Mouse (Mus musculus): Measurements from ENCODE around the gene Muc4. TPM values are rescaled to one million over a fixed set of nuclear protein-coding genes. Genes with fewer than 3 reads are reported as not detected.

Gene Muc4
- polyA plus RNA-seq, 1 experiment from 2014 or later = not detected

DNA sequence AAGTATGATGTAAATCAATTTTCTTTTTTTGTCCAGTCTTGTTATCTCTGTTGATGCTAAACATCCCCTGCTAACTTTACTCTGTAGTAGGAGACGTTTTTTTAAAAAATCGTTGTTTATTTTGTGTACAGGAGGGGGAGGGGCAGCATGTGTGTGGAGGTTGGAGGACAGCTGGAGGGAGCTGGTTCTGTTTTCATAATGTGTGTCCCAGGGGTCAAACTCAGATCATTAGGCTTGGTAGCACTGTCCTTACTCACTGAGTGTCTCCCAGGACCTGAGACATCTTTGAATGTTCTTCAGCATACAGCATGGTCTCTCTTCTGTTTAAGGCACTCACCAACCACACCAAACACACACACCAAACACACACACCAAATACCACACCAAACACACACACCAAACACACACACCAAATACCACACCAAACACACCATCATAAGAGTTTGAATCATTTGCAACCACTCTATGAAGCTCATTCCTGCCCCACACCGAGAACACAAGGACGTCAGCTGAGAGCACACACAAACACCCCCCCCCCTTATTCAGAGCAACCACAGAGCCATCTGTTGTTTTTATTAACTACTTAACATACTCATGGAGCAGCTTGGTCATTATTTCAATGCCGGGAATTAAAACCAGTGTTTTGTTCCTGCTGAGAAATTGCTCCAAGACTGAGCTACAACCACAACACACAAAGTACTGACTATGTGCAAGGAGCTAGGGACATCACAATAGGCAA is 47.8 kb downstream of the Muc4 start:
- Histone ChIP-seq H3K36me3 (no peaks in the 10 kb centered on the region), H3K9me3 (0 out of 2 replicates have a peak, but pooled peaks cover 3% of the 10 kb centered on the region), H3K4me2 (no peak overlapping the region), H3K4me1 (replicated peaks) (peaks cover 22% of the 10 kb centered on the region), H3K27me3 (no peaks in the 10 kb centered on the region), H3K27ac (0 out of 2 replicates have a peak overlapping the region, but pooled peaks have one; percentile 35), H3K4me3 (no peak overlapping the region), H3K9ac (no peak overlapping the region)
- 41% methylated on average over 5 of the region's 5 CpGs for WGBS
- ATAC-seq (ENCODE audit: low FRiP score) = no peak

DNA sequence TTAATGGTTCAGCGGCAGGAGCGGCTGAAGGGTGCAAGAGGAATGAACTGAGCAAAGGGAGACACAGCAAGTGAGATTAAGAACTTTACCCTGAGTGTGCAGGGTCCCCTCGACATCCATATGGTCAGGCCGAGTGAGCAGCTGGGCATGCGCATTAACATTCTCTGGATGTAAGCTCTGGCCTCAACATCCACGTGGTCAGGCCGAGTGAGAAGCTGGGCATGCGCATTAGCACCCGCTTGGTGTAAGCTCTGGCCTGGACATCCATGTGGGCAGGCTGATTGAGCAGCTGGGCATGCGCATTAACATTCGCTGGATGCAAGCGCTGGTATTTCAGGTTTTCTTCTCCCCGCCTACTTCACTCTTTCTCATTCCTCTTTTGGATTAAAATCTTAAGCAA is 49.2 kb downstream of the Muc4 start:
- Histone ChIP-seq H3K4me1 (replicated peaks) (peaks cover 16% of the 10 kb centered on the region), H3K4me2 (no peak overlapping the region), H3K9me3 (0 out of 2 replicates have a peak, but pooled peaks cover 7% of the 10 kb centered on the region), H3K27ac (no peak overlapping the region), H3K9ac (no peak overlapping the region), H3K36me3 (no peaks in the 10 kb centered on the region), H3K27me3 (no peaks in the 10 kb centered on the region), H3K4me3 (no peak overlapping the region)
- 0 out of 2 replicates have a peak, but pooled peaks have one; percentile 36 for ATAC-seq (ENCODE audit: low FRiP score)
- WGBS = 63% methylated on average over 13 of the region's 13 CpGs

GRCm38 (mm10) chr16:32790056-32790455 is 54.4 kb downstream of the Muc4 start:
- H3K4me3 ChIP-seq = no peak overlapping the region
- H3K27ac ChIP-seq = no peak overlapping the region

GRCm38 (mm10) chr16:32795177-32795576 is 59.5 kb downstream of the Muc4 start:
- Histone ChIP-seq H3K4me3 (no peak overlapping the region), H3K36me3 (no peaks in the 10 kb centered on the region), H3K4me2 (no peak overlapping the region), H3K9ac (no peak overlapping the region), H3K9me3 (no peaks in the 10 kb centered on the region), H3K4me1 (replicated peaks) (peaks cover 8% of the 10 kb centered on the region; the same call in 1 of the 2 replicates), H3K27me3 (no peaks in the 10 kb centered on the region), H3K27ac (no peak overlapping the region)
- WGBS = 88% methylated on average over 1 of the region's 1 CpGs
- ATAC-seq (ENCODE audit: low FRiP score) = no peak

More at GRCm38 (mm10) chr16:32790056-32790455, 54.4 kb downstream of the Muc4 start:
- Histone ChIP-seq H3K4me2 (no peak overlapping the region), H3K27me3 (no peaks in the 10 kb centered on the region), H3K9me3 (0 out of 2 replicates have a peak, but pooled peaks cover 7% of the 10 kb centered on the region), H3K9ac (no peak overlapping the region), H3K4me1 (replicated peaks) (0 out of 2 replicates have a peak, but pooled peaks cover 2% of the 10 kb centered on the region), H3K36me3 (no peaks in the 10 kb centered on the region)
- ATAC-seq (ENCODE audit: low FRiP score) = no peak
- 92% methylated on average over 5 of the region's 5 CpGs for WGBS

GRCm38 (mm10) chr16:32796676-32797425 is 61.2 kb downstream of the Muc4 start:
- WGBS = 67% methylated on average over 14 of the region's 14 CpGs

GRCm38 (mm10) chr16:32797426-32797689 is 61.7 kb downstream of the Muc4 start, which contains the start of gene Muc20:
Gene Muc20, minus strand, starts transcription at chr16:32797435.
- Histone ChIP-seq H3K9me3 (no peaks in the 10 kb centered on the region), H3K36me3 (no peaks in the 10 kb centered on the region), H3K9ac (no peak within 1 kb of the TSS), H3K27me3 (no peaks in the 10 kb centered on the region), H3K27ac (no peak within 1 kb of the TSS), H3K4me1 (replicated peaks) (peaks cover 8% of the 10 kb centered on the region; the same call in 1 of the 2 replicates), H3K4me3 (no peak within 1 kb of the TSS), H3K4me2 (no peak within 1 kb of the TSS)
- WGBS = 85% methylated on average over 3 of the region's 3 CpGs
- no peak for ATAC-seq (ENCODE audit: low FRiP score)

More at GRCm38 (mm10) chr16:32796676-32797425, 61.2 kb downstream of the Muc4 start:
- Histone ChIP-seq H3K4me2 (no peak overlapping the region), H3K9ac (no peak overlapping the region), H3K9me3 (no peaks in the 10 kb centered on the region), H3K27ac (no peak overlapping the region), H3K36me3 (no peaks in the 10 kb centered on the region), H3K4me3 (no peak overlapping the region), H3K27me3 (no peaks in the 10 kb centered on the region), H3K4me1 (replicated peaks) (peaks cover 8% of the 10 kb centered on the region; the same call in 1 of the 2 replicates)
- no peak for ATAC-seq (ENCODE audit: low FRiP score)

GRCm38 (mm10) chr16:32803252-32803853 is 67.7 kb downstream of the Muc4 start:
- H3K4me2 ChIP-seq = no peak overlapping the region
- peak overlapping the region; percentile 55; the same call in 1 of the 2 replicates for H3K27ac ChIP-seq
- peaks cover 13% of the 10 kb centered on the region for H3K4me1 ChIP-seq (replicated peaks)
- H3K9ac ChIP-seq = no peak overlapping the region
- 63% methylated on average over 6 of the region's 6 CpGs for WGBS
- H3K4me3 ChIP-seq = no peak overlapping the region
- no peaks in the 10 kb centered on the region for H3K27me3 ChIP-seq
- H3K9me3 ChIP-seq = no peaks in the 10 kb centered on the region
- no peaks in the 10 kb centered on the region for H3K36me3 ChIP-seq
- ATAC-seq (ENCODE audit: low FRiP score) = peak; percentile 82

DNA sequence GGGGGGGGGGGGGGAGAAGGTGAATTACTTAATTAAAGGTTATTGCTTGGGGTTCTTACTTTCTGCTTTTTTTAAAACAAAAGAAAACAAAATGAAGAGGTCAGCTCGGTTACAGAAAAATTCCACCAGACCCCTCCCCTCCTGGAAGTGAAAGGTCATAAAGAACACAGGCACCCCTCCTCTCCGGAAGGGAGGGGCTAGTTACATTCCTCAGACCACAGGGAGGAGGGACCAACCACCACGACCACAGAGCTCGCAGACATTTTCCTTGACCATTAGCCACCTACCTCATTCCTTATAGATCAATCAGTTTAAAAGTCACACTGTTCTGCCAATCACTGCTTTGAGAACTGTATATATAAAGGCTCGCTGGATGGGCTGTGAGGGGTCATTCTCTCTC is 68.2 kb downstream of the Muc4 start:
- no peak overlapping the region for H3K4me2 ChIP-seq
- peaks cover 13% of the 10 kb centered on the region for H3K4me1 ChIP-seq (replicated peaks)
- H3K27ac ChIP-seq = no peak overlapping the region
- WGBS = 46% methylated on average over 5 of the region's 5 CpGs
- H3K4me3 ChIP-seq = no peak overlapping the region
- no peak overlapping the region for H3K9ac ChIP-seq
- no peaks in the 10 kb centered on the region for H3K36me3 ChIP-seq
- no peaks in the 10 kb centered on the region for H3K9me3 ChIP-seq
- H3K27me3 ChIP-seq = no peaks in the 10 kb centered on the region
- ATAC-seq (ENCODE audit: low FRiP score) = no peak

DNA sequence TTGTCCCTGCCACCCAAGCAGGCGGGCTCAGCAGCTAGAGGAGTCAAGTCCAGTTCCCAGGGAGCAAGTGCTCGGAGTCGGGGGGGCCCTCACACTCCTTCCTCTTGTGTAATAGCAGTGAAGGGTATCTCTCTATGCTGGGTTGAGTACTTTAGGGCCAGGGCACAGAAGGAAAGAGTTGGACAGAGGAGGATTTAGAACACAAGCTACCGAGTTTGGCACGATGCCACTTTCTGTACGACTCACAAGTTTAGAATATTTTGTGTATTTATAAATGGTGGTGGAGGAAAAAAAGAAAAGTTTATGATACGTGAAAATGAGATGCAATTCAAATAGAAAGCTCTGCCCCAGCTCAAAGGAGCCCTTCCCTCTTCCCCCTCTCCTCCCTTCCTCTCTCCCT is 69.5 kb downstream of the Muc4 start:
- 84% methylated on average over 7 of the region's 7 CpGs for WGBS
- H3K4me1 ChIP-seq (replicated peaks) = peaks cover 13% of the 10 kb centered on the region
- ATAC-seq (ENCODE audit: low FRiP score) = no peak

DNA sequence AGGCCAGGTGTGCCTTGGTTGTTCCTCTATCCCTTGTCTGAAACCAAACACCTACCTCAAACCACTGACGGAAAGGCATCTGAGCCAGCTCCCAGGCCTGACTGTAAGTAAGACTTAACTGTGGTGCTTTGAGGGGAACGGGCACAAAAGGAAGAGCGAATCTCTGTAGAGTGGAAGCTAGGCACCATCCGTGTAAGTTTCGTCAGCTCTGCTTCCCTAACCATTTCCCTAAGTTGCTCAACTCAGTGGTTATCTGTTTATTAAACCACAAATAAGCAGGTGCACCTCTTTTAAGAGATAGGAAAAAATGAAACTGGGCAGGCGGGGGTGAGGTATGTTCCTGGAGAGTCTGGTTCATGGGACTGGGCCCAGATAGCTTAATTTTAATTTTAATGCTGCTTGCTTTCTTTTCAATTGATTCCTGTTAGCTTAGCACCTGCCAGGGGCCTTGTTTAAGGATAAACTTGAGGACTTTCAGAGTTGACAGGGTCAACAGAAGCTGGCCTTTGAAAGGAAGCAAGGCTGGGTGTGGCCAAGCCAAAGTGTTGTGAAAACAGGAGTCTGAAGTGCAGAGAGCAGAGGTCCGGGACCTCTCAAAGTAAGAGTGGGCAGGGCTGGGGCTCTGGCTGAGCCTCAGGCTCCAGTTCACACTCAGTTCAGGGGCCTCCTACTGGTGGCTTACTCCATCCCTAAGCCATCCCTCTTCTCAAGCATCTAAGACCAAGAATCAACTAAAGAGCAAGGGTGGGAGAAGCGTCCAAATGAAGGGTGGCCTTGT is 71.9 kb downstream of the Muc4 start:
- Histone ChIP-seq H3K4me1 (replicated peaks) (peaks cover 10% of the 10 kb centered on the region), H3K9ac (no peak overlapping the region), H3K9me3 (no peaks in the 10 kb centered on the region), H3K4me2 (no peak overlapping the region), H3K27me3 (no peaks in the 10 kb centered on the region), H3K36me3 (no peaks in the 10 kb centered on the region), H3K27ac (no peak overlapping the region), H3K4me3 (no peak overlapping the region)
- 58% methylated on average over 8 of the region's 8 CpGs for WGBS
- no peak for ATAC-seq (ENCODE audit: low FRiP score)

More for the DNA sequence above, 69.5 kb downstream of the Muc4 start:
- Histone ChIP-seq H3K27me3 (no peaks in the 10 kb centered on the region), H3K4me2 (no peak overlapping the region), H3K9ac (no peak overlapping the region), H3K36me3 (no peaks in the 10 kb centered on the region), H3K9me3 (no peaks in the 10 kb centered on the region), H3K27ac (no peak overlapping the region; the same call in 1 of the 2 replicates), H3K4me3 (no peak overlapping the region)

- WGBS = 91% methylated on average over 4 of the region's 4 CpGs
- H3K36me3 ChIP-seq = no peaks in the 10 kb centered on the region
- no peak within 1 kb of the TSS for H3K4me2 ChIP-seq
- no peaks in the 10 kb centered on the region for H3K9me3 ChIP-seq
- no peak within 1 kb of the TSS for H3K4me3 ChIP-seq
- no peak within 1 kb of the TSS for H3K27ac ChIP-seq
- H3K27me3 ChIP-seq = no peaks in the 10 kb centered on the region
- ATAC-seq (ENCODE audit: low FRiP score) = no peak
- H3K9ac ChIP-seq = no peak within 1 kb of the TSS
- peaks cover 10% of the 10 kb centered on the region for H3K4me1 ChIP-seq (replicated peaks)
These were observed 74.6 kb downstream of the Muc4 start, which contains the start of gene Smbd1 for GRCm38 (mm10) chr16:32810321-32810720. Gene Smbd1, minus strand, starts transcription at chr16:32810477.
